Comparison of ENCODE assay signal across 23 mouse cellular contexts in the genomic region with DNA sequence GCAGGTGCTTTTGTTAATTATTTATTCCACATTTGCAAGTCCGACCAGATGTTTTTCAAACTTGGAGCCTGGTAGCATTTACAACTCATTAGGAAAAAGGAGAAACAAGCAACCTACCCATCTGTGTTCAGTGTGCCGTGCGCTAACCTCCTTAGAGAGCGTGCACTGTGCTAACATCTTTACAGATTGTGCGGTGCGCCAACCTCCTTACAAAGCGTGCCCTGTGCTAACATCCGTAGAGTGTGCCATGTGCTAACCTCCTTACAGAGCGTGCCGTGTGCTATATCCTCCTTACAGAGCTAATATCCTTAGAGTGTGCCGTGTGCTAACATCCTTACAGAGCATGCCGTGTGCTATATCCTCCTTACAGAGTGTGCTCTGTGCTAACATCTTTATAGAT.
DNase-seq lines count a peak whose midpoint lies in the region; ATAC-seq lines count a peak whose summit lies in the region.
"Had no signal": no experiment of that assay in that cellular context is flagged by ENCODE, and none has a peak within 500 bp of the region (broad histone marks: within the 10 kb centered on the region; RNA-seq: fewer than 3 reads in every experiment).

No protein-coding gene starts in this region.

- 89% methylated on average over 12 of the region's 12 CpGs for WGBS in embryonic facial prominence, embryonic 11.5 days
- 90% methylated on average over 12 of the region's 12 CpGs for WGBS in embryonic facial prominence, embryonic 10.5 days

- no peaks in the 10 kb centered on the region for H3K27me3 ChIP-seq in embryonic facial prominence, embryonic 11.5 days (ENCODE audit: control insufficient read depth, insufficient read depth, low read length)
- H3K27me3 ChIP-seq in embryonic facial prominence, embryonic 10.5 days (replicated peaks; ENCODE audit: low read depth, poor library complexity, severe bottlenecking) = no peaks in the 10 kb centered on the region
- H3K27me3 ChIP-seq: embryonic facial prominence, embryonic 13.5 days; heart, embryonic 12.5 days had no signal

- H3K9me3 ChIP-seq in embryonic facial prominence, embryonic 11.5 days (replicated peaks; ENCODE audit: control insufficient read depth, low read length) = no peaks in the 10 kb centered on the region
- no peaks in the 10 kb centered on the region for H3K9me3 ChIP-seq in embryonic facial prominence, embryonic 10.5 days
- H3K9me3 ChIP-seq: embryonic facial prominence, embryonic 13.5 days; heart, embryonic 12.5 days; hindbrain, embryonic 10.5 days had no signal

- H3K27ac ChIP-seq in embryonic facial prominence, embryonic 11.5 days (replicated peaks; ENCODE audit: low read depth, low read length) = no peak overlapping the region
- no peak overlapping the region for H3K27ac ChIP-seq in embryonic facial prominence, embryonic 10.5 days (replicated peaks)
- H3K27ac ChIP-seq: embryonic facial prominence, embryonic 13.5 days; gastrocnemius, adult 2 months; hindbrain, embryonic 10.5 days had no signal

- H3K9ac ChIP-seq in embryonic facial prominence, embryonic 11.5 days (replicated peaks; ENCODE audit: low read length) = no peak overlapping the region
- H3K9ac ChIP-seq: embryonic facial prominence, embryonic 13.5 days; heart, embryonic 12.5 days had no signal

- H3K4me3 ChIP-seq in embryonic facial prominence, embryonic 11.5 days (ENCODE audit: low read depth, low read length) = no peak overlapping the region
- H3K4me3 ChIP-seq in embryonic facial prominence, embryonic 10.5 days = no peak overlapping the region
- H3K4me3 ChIP-seq: embryonic facial prominence, embryonic 13.5 days; gastrocnemius, adult 2 months; heart, embryonic 12.5 days; hindbrain, embryonic 10.5 days had no signal

- H3K4me1 ChIP-seq in embryonic facial prominence, embryonic 11.5 days (ENCODE audit: control insufficient read depth, insufficient read depth, low read length) = no peaks in the 10 kb centered on the region
- H3K4me1 ChIP-seq in embryonic facial prominence, embryonic 10.5 days = no peaks in the 10 kb centered on the region
- H3K4me1 ChIP-seq: embryonic facial prominence, embryonic 13.5 days; heart, embryonic 12.5 days; hindbrain, embryonic 10.5 days had no signal

- 0 out of 2 replicates have a peak, but pooled peaks have one; percentile 29 for ATAC-seq in embryonic facial prominence, embryonic 11.5 days (replicated peaks; ENCODE audit: insufficient number of reproducible peaks, low FRiP score, low TSS enrichment, low read depth)
- peak; percentile 57 for ATAC-seq in frontal cortex, adult (ENCODE audit: low TSS enrichment)
- ATAC-seq: CD4-positive, CD25-positive, alpha-beta regulatory T cell, adult 4 months; hindbrain, embryonic 16.5 days; inflammation-experienced regulatory T-cells, adult 6 months; intestine, postnatal 0 days had no signal

- no peaks in the 10 kb centered on the region for H3K36me3 ChIP-seq in embryonic facial prominence, embryonic 11.5 days (replicated peaks; ENCODE audit: control insufficient read depth, insufficient read depth, low read depth, low read length)
- H3K36me3 ChIP-seq in embryonic facial prominence, embryonic 10.5 days (replicated peaks) = no peaks in the 10 kb centered on the region
- H3K36me3 ChIP-seq: embryonic facial prominence, embryonic 13.5 days; G1E; heart, embryonic 12.5 days; hindbrain, embryonic 10.5 days had no signal

- DNase-seq in embryonic facial prominence, embryonic 11.5 days (ENCODE audit: low spot score) = no peak
- DNase-seq in embryonic facial prominence, embryonic 10.5 days (ENCODE audit: low spot score) = no peak
- no peak for DNase-seq in frontal cortex, postnatal 10 days (ENCODE audit: low spot score in 2 of 2)
- DNase-seq in retina, postnatal 1 day = peak; percentile 9
- DNase-seq in retina, embryonic 14.5 days (ENCODE audit: low spot score) = no peak
- DNase-seq in spleen, adult 12 weeks (ENCODE audit: low spot score) = no peak
- DNase-seq in neural tube, embryonic 10.5 days (ENCODE audit: extremely low spot score, low spot score) = no peak
- DNase-seq: adrenal gland, postnatal 10 days; B cell, adult 2 months; cerebellum, adult 18-20 months; cerebellum, adult 9-11 months; cerebellum, postnatal 36 days; gastrocnemius, adult 2 months; gastrocnemius, postnatal 25 days had no signal

- no peak overlapping the region for H3K4me2 ChIP-seq in embryonic facial prominence, embryonic 11.5 days (ENCODE audit: low read depth, low read length)
- H3K4me2 ChIP-seq: embryonic facial prominence, embryonic 13.5 days; heart, embryonic 12.5 days had no signal
